Mouse (Mus musculus): Measurements from ENCODE around the gene Myom1.

Gene Myom1

GRCm38 (mm10) chr17:71144322-71145116 is 142.1 kb downstream of the Myom1 start:
- DNase-seq = no peak

GRCm38 (mm10) chr17:71145248-71145961 is 143.0 kb downstream of the Myom1 start:
- DNase-seq = no peak

DNA sequence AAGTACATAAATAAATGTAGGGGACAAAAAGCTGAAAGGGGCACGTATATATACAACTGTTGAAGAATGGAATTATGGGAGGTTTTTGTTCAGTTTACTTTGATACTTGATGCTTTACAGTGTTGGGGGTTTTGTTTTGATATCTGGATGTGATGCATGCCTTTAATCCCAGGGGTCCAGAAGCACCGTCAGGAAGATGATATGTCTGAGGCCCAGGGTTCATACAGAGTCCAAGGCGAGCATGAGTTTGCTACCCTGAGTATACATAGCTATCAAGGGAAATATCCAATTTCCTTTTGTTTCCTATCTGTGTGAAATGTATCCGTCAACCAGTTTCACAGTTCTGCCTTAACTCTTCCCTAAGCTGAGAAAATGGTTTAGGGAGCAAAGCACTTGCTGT is 150.9 kb downstream of the Myom1 start:
- no peak for DNase-seq

DNA sequence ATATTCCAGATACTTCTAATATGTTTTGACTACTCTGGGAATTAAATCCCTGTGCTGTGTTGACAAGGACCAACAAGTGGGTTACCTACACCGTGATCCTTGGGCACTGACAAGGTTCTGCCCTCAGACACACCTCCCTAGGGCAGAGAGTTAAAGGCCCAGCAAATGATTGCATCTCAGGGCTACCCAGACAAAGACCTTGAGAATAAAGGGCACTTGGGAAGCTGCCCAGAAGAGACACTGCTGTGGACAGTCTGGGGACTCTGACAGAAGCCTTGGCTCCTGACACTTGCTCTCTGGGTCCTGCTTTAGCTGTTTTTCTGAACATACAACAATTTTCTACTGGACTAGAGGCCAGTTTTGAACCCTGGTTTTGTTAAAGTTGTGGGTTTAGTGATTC is 152.8 kb downstream of the Myom1 start:
- no peak for DNase-seq

- DNase-seq = no peak
These were observed 156.7 kb downstream of the Myom1 start for GRCm38 (mm10) chr17:71159152-71159567.

DNA sequence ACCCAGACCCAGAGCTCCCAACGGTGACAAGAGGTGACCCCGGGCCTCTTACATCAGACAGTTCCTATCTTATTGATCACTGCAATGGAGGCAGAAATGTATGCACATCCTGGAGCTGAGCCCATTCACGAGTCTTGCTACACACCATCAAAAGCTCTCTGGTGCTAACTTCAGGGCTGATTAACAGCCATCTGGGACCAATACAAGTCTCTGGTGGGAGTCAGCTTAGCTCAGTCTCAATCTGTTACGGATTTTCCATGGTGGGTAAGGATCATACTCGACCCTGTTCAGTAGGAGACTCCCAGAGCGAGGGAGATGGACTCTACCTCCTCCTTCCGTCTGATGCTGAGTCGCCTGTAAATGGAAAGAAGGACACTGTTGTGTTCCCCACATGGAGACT is 157.3 kb downstream of the Myom1 start:
- DNase-seq = no peak

DNA sequence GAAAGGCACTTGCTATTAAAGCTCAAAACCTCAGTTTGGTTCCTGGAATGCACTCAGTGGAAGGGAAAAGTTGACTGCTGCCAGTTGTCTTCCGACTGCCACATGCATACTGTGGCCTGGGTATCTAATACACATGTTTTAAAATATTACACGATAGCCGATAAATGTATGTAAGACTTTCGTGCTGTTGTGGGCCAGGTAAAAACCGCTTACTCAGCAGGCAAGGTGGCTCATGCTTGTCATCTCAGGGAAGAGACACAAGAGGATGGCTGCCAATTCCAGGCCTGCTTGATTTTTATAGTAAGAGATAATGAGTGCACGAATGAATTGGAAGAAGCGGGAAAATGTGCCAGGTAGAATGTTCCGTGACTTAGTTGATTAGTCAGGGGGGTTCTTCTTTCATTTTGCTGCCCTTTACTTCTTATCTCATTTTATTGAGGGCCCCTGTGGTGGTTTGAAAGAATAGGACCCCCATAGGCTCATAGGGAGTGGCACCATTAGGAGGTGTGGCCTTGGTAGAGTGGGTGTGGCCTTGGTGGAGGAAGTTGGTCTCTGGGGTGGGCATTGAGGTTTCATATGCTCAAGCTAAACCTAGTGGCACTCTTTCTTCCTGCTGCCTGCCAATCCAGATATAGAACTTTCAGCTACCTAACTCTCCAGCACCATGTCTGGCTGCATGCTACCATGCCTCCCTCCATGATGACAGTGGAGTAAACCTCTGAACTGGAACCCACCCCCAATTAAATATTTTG is 158.0 kb downstream of the Myom1 start:
- no peak for DNase-seq

DNA sequence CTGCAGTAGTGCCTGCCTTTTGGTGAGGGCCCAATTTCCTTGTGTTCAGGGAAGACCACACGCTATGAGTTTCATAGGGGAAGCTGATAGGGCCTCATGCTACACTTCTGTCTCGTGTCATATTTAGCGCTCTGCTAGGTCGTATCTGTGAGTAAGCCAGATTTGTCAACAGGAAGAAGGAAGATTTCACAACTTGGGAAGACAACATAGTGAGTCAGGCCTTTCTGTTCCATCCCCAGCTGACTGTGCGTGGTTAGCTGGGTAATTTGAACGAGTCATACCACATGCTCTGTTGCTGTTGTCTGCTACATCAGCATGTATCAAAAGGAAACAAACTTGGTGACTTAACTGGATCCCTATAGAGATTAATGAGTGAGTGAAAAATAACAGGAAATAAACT is 162.6 kb downstream of the Myom1 start:
- DNase-seq = no peak

DNA sequence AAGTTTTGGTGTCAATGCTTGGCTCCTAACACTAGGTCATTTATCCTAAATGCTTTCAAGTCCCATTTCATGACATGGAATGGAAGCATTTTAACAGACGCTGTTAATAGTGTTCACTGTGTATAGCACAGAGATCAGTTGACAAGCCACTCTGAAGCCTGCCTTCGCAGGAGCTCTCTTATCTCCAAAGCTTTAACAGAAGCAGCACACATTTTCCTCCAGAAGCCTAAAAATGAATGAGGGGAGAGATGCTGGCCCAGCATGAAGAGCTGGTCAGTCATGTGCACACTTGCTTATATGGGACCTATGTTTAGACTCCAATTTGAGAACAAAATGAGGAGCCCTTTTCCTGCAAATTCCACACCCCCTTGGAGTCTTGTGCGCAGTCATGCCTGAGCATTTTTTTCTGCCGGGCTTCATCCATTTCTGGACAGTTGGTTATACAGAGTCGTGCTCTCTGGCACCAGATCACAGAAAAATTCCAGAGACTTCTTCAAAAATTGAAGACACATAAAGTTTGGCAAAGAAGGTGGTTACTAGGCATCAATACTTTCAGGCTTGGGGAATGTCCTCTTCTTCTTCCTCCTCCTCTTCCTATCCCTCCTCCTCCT is 165.9 kb downstream of the Myom1 start:
- no peak for DNase-seq

- DNase-seq = no peak
These were observed 166.4 kb downstream of the Myom1 start for GRCm38 (mm10) chr17:71168846-71169245.

- no peak for DNase-seq
These were observed 167.2 kb downstream of the Myom1 start for GRCm38 (mm10) chr17:71169639-71170038.

- no peak for DNase-seq
These were observed 168.7 kb downstream of the Myom1 start for GRCm38 (mm10) chr17:71171161-71171560.

Data from cerebellum, adult 9-11 months (tissue).